Mouse (Mus musculus) cerebral cortex, adult 2 months (tissue): ENCODE data around the gene Nanos2.

Experiments used
- WGBS: fragments of 180-500 bp; shearing (Covaris S2); methylation state at CpG from one replicate; pipeline ENCODE4 v1.1.7; 2018; 5-methylcytosine and 5-hydroxymethylcytosine counted together

The Nanos2 gene

GRCm38 (mm10) chr7:19016042-19016441 lies 28.8 kb downstream of the Nanos2 start:
- WGBS = 87% methylated on average over 4 of the region's 4 CpGs

DNA sequence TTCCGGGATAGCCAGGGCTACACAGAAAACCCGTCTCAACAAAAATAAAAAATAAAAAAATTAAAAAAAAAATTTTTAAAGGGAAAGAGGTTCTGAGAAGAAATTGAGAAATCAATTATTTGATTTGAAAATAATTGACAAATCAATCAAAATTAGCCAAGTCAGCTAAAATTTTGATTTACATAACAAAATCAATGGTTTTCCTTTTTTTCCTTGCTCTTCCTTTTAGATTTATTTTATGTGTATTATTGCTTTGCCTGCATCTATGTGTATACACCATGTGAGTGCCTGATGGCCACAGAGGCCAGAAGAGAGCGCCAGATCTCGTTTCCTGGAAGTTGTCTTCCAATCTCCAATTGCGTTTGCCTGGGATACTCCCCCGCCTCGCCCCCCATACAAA lies 30.7 kb downstream of the Nanos2 start:
- 92% methylated on average over 7 of the region's 7 CpGs for WGBS

- WGBS = 26% methylated on average over 8 of the region's 8 CpGs
These were observed 33.8 kb downstream of the Nanos2 start for GRCm38 (mm10) chr7:19021048-19021447.

GRCm38 (mm10) chr7:19022189-19022958 lies 35.2 kb downstream of the Nanos2 start:
- WGBS = 58% methylated on average over 18 of the region's 18 CpGs

- WGBS = 4% methylated on average over 30 of the region's 30 CpGs
These were observed 36.2 kb downstream of the Nanos2 start, which contains the start of gene Foxa3 for GRCm38 (mm10) chr7:19023357-19023814. Gene Foxa3 (minus strand): TSS chr7:19023538.

- 2% methylated on average over 49 of the region's 50 CpGs for WGBS
These were observed 36.9 kb downstream of the Nanos2 start, which contains the start of gene Sympk for GRCm38 (mm10) chr7:19024096-19024506. Gene Sympk (plus strand): TSS chr7:19024377.

DNA sequence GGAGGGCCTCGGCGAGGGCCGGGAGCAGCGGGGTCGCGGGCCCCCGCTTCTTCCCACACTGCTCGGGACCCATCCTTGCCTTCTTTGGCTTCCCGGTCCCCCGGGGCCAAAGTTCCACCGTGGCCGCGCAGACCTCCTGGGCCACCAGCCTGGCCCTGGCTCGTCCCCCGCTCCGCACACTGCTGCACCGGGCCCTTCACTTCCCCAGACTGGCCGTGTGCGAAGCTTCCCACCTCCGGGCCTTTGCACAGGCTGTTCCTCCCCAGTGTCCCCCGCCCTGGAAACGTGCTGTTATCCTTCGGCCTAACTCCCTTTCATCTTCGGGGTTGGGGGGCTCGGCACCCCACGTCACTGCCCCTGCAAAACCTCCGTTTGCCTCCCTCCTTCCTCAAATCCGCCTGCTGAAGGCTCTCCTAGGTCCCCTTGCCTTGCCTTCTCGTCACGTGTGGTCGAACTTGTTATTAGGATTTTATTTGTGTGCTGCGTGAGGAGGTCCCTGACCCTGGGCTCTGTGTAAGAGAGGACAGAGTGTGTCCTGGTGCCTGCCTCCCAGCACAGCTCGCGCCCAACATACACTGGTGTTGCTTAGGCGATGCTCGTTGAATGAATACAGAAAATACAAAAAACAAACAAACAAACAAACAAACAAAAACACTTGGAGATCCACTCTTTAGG lies 37.5 kb downstream of the Nanos2 start:
- 1% methylated on average over 31 of the region's 36 CpGs for WGBS

- WGBS = 57% methylated on average over 6 of the region's 6 CpGs
These were observed 42.0 kb downstream of the Nanos2 start for GRCm38 (mm10) chr7:19029084-19029653.

DNA sequence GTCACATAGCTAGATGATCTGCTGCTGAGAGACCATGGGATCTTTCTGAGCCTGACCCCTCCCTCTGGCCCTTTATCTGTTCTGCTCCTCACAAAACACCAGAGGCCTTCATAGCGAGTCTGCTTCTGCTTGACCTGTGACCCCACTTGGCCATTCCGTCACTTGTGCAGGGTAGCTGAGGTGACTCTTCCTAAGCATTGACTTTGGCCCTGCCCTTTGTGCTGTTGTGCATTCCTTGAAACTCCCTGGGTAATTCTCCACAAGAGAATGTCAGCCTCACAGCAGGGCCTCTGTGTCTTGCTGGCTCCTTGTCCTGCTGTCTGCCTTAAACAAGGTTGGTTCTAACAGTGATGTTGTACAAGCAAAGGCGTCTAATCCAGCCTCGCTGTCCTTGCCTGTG lies 44.4 kb downstream of the Nanos2 start:
- WGBS = 68% methylated on average over 4 of the region's 4 CpGs
